Mouse (Mus musculus): ENCODE measurements around the gene Slc6a16. TPM values are rescaled to one million over a fixed set of nuclear protein-coding genes. Genes with fewer than 3 reads are reported as not detected.

Slc6a16 gene
- total and polyA plus RNA-seq, 3 experiments: 0.27 TPM; not detected in 2

GRCm38 (mm10) chr7:45228548-45228947 is 12.3 kb upstream of the Slc6a16 start:
- DNase-seq (ENCODE audit: low spot score) (no peak), ATAC-seq (ENCODE audit: extremely low read depth, insufficient number of reproducible peaks, low FRiP score, poor library complexity, severe bottlenecking) (no peak)
- peaks cover 6% of the 10 kb centered on the region for H3K4me1 ChIP-seq (ENCODE audit: insufficient read depth, low read depth, low read length)
- no peaks in the 10 kb centered on the region for H3K9me3 ChIP-seq (replicated peaks)
- H3K36me3 ChIP-seq (replicated peaks): peaks cover 21% of the 10 kb centered on the region
- TF ChIP-seq POLR2AphosphoS5 (IDR thresholded peaks at IDR 0.05; ENCODE audit: insufficient replicate concordance, low read depth, low read length): no peak
- TF ChIP-seq GATA1 (IDR thresholded peaks at IDR 0.05; ENCODE audit: borderline replicate concordance, low read length): no peak
- TF ChIP-seq CTCF (IDR thresholded peaks at IDR 0.05; ENCODE audit: low read depth, low read length): no peak
- no peak for TF ChIP-seq TAL1 (conservative IDR thresholded peaks at IDR 0.05; ENCODE audit: low read depth, low read length)
- no peak for TF ChIP-seq GATA2 (IDR thresholded peaks at IDR 0.05; ENCODE audit: borderline replicate concordance, low read depth, low read length)
- H3K27me3 ChIP-seq (ENCODE audit: insufficient read depth, low read length): peaks cover 44% of the 10 kb centered on the region
- H3K4me3 ChIP-seq (ENCODE audit: low read depth, low read length): no peak overlapping the region

- Histone ChIP-seq H3K4me1 (ENCODE audit: insufficient read depth, low read depth, low read length) (peaks cover 8% of the 10 kb centered on the region), H3K36me3 (replicated peaks) (peaks cover 26% of the 10 kb centered on the region), H3K9me3 (replicated peaks) (no peaks in the 10 kb centered on the region), H3K4me3 (ENCODE audit: low read depth, low read length) (no peak overlapping the region), H3K27me3 (ENCODE audit: insufficient read depth, low read length) (peaks cover 41% of the 10 kb centered on the region)
- DNase-seq (ENCODE audit: low spot score) (no peak), ATAC-seq (ENCODE audit: extremely low read depth, insufficient number of reproducible peaks, low FRiP score, poor library complexity, severe bottlenecking) (no peak)
- TF ChIP-seq GATA2 (IDR thresholded peaks at IDR 0.05; ENCODE audit: borderline replicate concordance, low read depth, low read length) (no peak), TAL1 (conservative IDR thresholded peaks at IDR 0.05; ENCODE audit: low read depth, low read length) (no peak), GATA1 (IDR thresholded peaks at IDR 0.05; ENCODE audit: borderline replicate concordance, low read length) (no peak)
These were observed 11.8 kb upstream of the Slc6a16 start for GRCm38 (mm10) chr7:45229046-45229445.

GRCm38 (mm10) chr7:45229459-45230203 is 11.3 kb upstream of the Slc6a16 start:
- TF ChIP-seq GATA2 (IDR thresholded peaks at IDR 0.05; ENCODE audit: borderline replicate concordance, low read depth, low read length) (no peak), POLR2AphosphoS5 (IDR thresholded peaks at IDR 0.05; ENCODE audit: insufficient replicate concordance, low read depth, low read length) (no peak), GATA1 (IDR thresholded peaks at IDR 0.05; ENCODE audit: borderline replicate concordance, low read length) (no peak), CTCF (IDR thresholded peaks at IDR 0.05; ENCODE audit: low read depth, low read length) (no peak), TAL1 (conservative IDR thresholded peaks at IDR 0.05; ENCODE audit: low read depth, low read length) (no peak)
- H3K27me3 ChIP-seq (ENCODE audit: insufficient read depth, low read length): peaks cover 38% of the 10 kb centered on the region
- ATAC-seq (ENCODE audit: extremely low read depth, insufficient number of reproducible peaks, low FRiP score, poor library complexity, severe bottlenecking) (no peak), DNase-seq (ENCODE audit: low spot score) (no peak)
- no peak overlapping the region for H3K4me3 ChIP-seq (ENCODE audit: low read depth, low read length)
- H3K36me3 ChIP-seq (replicated peaks): peaks cover 32% of the 10 kb centered on the region
- H3K4me1 ChIP-seq (ENCODE audit: insufficient read depth, low read depth, low read length): peaks cover 9% of the 10 kb centered on the region
- no peaks in the 10 kb centered on the region for H3K9me3 ChIP-seq (replicated peaks)

GRCm38 (mm10) chr7:45231192-45231591 is 9.7 kb upstream of the Slc6a16 start:
- H3K27me3 ChIP-seq (ENCODE audit: insufficient read depth, low read length): peaks cover 26% of the 10 kb centered on the region
- no peak for ATAC-seq (ENCODE audit: extremely low read depth, insufficient number of reproducible peaks, low FRiP score, poor library complexity, severe bottlenecking)

GRCm38 (mm10) chr7:45231941-45232340 is 8.9 kb upstream of the Slc6a16 start:
- no peak for DNase-seq (ENCODE audit: low spot score)
- no peak for ATAC-seq (ENCODE audit: extremely low read depth, insufficient number of reproducible peaks, low FRiP score, poor library complexity, severe bottlenecking)
- H3K4me1 ChIP-seq (ENCODE audit: insufficient read depth, low read depth, low read length): peaks cover 27% of the 10 kb centered on the region

More at GRCm38 (mm10) chr7:45231192-45231591, 9.7 kb upstream of the Slc6a16 start:
- no peaks in the 10 kb centered on the region for H3K9me3 ChIP-seq (replicated peaks)
- peaks cover 48% of the 10 kb centered on the region for H3K36me3 ChIP-seq (replicated peaks)
- H3K4me1 ChIP-seq (ENCODE audit: insufficient read depth, low read depth, low read length): peaks cover 21% of the 10 kb centered on the region
- TF ChIP-seq POLR2AphosphoS5 (IDR thresholded peaks at IDR 0.05; ENCODE audit: insufficient replicate concordance, low read depth, low read length) (no peak), GATA1 (IDR thresholded peaks at IDR 0.05; ENCODE audit: borderline replicate concordance, low read length) (no peak), TAL1 (conservative IDR thresholded peaks at IDR 0.05; ENCODE audit: low read depth, low read length) (no peak), CTCF (IDR thresholded peaks at IDR 0.05; ENCODE audit: low read depth, low read length) (no peak)
- DNase-seq (ENCODE audit: low spot score): no peak
- no peak overlapping the region for H3K4me3 ChIP-seq (ENCODE audit: low read depth, low read length)

GRCm38 (mm10) chr7:45232716-45233465 is 8.0 kb upstream of the Slc6a16 start:
- peaks cover 14% of the 10 kb centered on the region for H3K27me3 ChIP-seq (ENCODE audit: insufficient read depth, low read length)
- H3K9me3 ChIP-seq (replicated peaks): no peaks in the 10 kb centered on the region
- peaks cover 37% of the 10 kb centered on the region for H3K4me1 ChIP-seq (ENCODE audit: insufficient read depth, low read depth, low read length)
- H3K36me3 ChIP-seq (replicated peaks): peaks cover 60% of the 10 kb centered on the region
- DNase-seq (ENCODE audit: low spot score) (no peak), ATAC-seq (ENCODE audit: extremely low read depth, insufficient number of reproducible peaks, low FRiP score, poor library complexity, severe bottlenecking) (no peak)
- TF ChIP-seq TAL1 (conservative IDR thresholded peaks at IDR 0.05; ENCODE audit: low read depth, low read length): no peak
- TF ChIP-seq GATA2 (IDR thresholded peaks at IDR 0.05; ENCODE audit: borderline replicate concordance, low read depth, low read length): no peak
- no peak for TF ChIP-seq POLR2AphosphoS5 (IDR thresholded peaks at IDR 0.05; ENCODE audit: insufficient replicate concordance, low read depth, low read length)
- no peak for TF ChIP-seq GATA1 (IDR thresholded peaks at IDR 0.05; ENCODE audit: borderline replicate concordance, low read length)
- no peak for TF ChIP-seq CTCF (IDR thresholded peaks at IDR 0.05; ENCODE audit: low read depth, low read length)
- no peak overlapping the region for H3K4me3 ChIP-seq (ENCODE audit: low read depth, low read length)

More at GRCm38 (mm10) chr7:45231941-45232340, 8.9 kb upstream of the Slc6a16 start:
- Histone ChIP-seq H3K27me3 (ENCODE audit: insufficient read depth, low read length) (peaks cover 18% of the 10 kb centered on the region), H3K9me3 (replicated peaks) (no peaks in the 10 kb centered on the region), H3K36me3 (replicated peaks) (peaks cover 55% of the 10 kb centered on the region), H3K4me3 (ENCODE audit: low read depth, low read length) (no peak overlapping the region)
- TF ChIP-seq GATA1 (IDR thresholded peaks at IDR 0.05; ENCODE audit: borderline replicate concordance, low read length): no peak
- no peak for TF ChIP-seq GATA2 (IDR thresholded peaks at IDR 0.05; ENCODE audit: borderline replicate concordance, low read depth, low read length)
- no peak for TF ChIP-seq TAL1 (conservative IDR thresholded peaks at IDR 0.05; ENCODE audit: low read depth, low read length)
- no peak for TF ChIP-seq CTCF (IDR thresholded peaks at IDR 0.05; ENCODE audit: low read depth, low read length)
- no peak for TF ChIP-seq POLR2AphosphoS5 (IDR thresholded peaks at IDR 0.05; ENCODE audit: insufficient replicate concordance, low read depth, low read length)

Measured in G1E (cell line).